Mouse (Mus musculus) bone marrow macrophage, adult 2 months (primary cell): ENCODE measurements around the gene 2410015M20Rik.

Experiments
- CTCF ChIP-seq: IDR thresholded peaks from 2 replicates; pipeline ENCODE4 v1.5.1; 2012; ENCODE audit warnings: low read depth, mild to moderate bottlenecking, low read length, moderate library complexity
- POLR2A ChIP-seq: IDR thresholded peaks from 2 replicates; pipeline ENCODE4 v1.6.1; 2012; ENCODE audit warnings: mild to moderate bottlenecking, low read depth, low read length, borderline replicate concordance

DNA sequence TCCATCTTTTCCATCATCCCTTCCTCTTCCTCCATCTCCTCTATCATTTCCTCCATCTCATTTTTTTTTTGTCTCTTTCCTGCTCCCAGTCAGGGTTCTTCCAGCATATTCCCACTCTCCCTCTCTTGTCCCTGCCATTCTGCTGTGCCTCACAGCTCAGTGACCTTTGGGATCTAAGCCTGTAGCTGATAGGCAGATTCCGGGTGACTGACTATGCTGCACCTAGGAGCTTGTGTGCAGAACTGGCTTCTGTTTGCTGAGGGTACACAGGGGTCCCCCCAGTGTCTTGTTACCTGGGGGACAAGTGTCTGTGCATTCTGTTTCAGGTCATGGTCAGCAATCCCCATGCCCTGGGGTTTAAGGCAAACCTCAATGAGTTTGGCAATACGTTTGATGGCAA is 45.2 kb upstream of the 2410015M20Rik start:
- TF ChIP-seq POLR2A (no peak), CTCF (no peak)
